Mouse (Mus musculus) central nervous system, embryonic 14 days (tissue): ENCODE results near the gene Cxcl16. TPM values are rescaled to one million over a fixed set of nuclear protein-coding genes. Genes with fewer than 3 reads are reported as not detected.

ENCODE experiments used
- polyA plus RNA-seq: library from polyadenylated mRNA; depleted of rRNA; stranded (reverse); fragments of >200 nt; gene quantifications from 2 replicates; pipeline ENCODE4 v1.2.3, GENCODE M21; 2012; rRNA removed

Cxcl16 gene
- 3.5 and 5.7 TPM in 2 replicates for polyA plus RNA-seq

DNA sequence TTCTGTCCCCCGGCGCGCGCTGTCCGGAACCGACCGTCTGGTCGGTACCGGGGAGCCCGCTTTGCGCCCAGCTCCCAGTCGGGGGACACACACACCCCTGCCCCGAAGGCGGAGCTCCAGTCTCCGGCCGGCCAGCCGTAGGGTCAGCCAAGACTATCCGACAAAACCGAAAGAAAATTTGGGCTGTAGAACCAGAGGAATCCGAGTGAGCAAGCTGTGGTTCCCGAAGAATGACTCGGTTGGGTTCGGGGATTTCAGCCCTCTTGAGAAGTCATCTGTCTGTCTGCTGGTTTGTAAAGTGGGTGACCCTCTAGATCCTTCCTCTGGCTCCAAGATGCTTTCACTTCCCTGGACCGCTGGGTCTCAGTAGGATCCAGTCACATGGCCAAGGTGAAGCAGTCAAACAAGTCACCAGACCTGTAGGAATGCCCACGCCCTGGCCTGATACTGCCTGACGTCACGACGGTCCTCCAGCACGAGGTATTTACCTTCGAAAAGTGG is at the start of gene Cxcl16:
Gene Cxcl16 (minus strand): TSS at position 384 of the 501 bp plus-strand sequence.

GRCm38 (mm10) chr11:70504970-70505369 is 45.2 kb upstream of the Cxcl16 start, which contains the start of gene Tm4sf5:
Gene Tm4sf5, plus strand, starts transcription at chr11:70505244.

DNA sequence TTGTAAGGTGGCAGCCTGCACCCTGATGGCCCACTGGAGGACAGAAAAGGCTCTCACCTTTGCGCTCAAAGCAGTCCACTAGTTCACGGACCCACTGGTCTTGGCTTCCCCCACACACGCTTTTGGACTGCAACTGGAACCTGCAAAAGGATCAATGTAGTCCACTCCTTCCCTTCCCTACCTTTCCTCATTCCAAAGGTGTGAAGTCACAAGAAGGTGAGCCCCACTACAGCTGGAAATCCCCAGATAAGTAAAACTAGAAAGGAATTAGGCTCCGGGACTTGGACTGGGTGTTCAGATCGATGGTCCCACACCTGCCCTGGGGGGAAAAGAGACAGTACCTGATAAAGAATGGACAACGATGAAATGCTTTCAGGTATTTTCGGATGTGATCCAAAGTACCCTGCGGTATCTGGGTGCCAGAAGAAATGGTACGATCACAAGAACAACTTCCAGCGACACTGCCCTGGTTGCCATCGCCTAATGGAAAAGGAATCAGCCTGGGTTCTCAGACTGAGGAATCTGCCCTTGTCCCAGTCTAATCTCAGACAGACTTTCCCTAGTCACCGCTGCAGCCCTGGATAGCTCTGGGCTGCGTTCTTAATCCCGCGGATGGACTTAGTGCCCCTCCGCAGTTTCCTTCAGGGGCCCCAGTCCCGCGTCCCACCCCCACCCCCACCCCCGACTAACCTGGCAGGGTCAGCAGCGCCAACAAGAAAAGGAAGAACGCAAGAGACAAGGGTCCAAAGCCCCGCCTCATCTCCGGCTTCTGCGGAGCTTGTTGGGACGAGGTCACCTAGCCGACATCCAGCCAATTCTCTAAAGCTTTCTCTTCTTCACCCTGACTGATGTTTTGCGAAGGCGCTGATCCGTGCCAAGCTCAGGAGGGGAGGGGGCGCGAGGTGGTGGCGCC is 840 bp downstream of the Cxcl16 start, which contains the start of gene Zmynd15:
Gene Zmynd15 (plus strand): TSS at position 746 of the 913 bp plus-strand sequence.

DNA sequence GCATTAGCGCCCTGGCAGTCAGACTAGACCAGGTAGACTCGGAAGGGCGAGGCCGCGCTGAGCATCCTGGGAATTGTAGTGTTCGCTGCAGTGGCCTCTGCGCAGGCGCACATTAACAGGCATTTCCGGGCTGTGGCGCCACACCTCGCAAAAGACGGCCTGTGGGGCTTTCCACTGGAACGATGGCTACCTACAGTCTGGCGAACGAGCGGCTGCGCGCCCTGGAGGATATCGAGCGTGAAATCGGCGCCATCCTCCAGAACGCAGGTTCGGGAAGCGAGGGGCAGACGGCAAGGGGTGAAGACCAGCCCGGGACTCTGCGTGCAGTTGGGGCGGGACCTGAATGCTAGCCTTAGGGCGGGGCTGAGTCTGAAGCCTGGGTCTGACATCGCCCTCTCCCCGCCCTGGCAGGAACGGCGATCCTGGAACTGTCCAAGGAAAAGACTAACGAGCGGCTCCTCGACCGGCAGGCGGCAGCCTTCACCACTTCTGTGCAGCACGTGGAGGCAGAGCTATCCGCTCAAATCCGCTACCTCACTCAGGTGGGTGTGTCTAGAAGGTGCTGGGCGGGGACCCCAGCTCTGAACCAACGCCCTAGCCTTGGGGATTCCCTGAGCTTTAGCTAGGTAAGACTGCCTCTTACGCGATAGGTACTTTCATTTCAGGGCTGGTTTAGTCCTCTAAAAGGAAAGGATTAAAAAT is 7.8 kb downstream of the Cxcl16 start, which contains the start of gene Med11:
Gene Med11 (plus strand): TSS at position 123 of the 702 bp plus-strand sequence.

DNA sequence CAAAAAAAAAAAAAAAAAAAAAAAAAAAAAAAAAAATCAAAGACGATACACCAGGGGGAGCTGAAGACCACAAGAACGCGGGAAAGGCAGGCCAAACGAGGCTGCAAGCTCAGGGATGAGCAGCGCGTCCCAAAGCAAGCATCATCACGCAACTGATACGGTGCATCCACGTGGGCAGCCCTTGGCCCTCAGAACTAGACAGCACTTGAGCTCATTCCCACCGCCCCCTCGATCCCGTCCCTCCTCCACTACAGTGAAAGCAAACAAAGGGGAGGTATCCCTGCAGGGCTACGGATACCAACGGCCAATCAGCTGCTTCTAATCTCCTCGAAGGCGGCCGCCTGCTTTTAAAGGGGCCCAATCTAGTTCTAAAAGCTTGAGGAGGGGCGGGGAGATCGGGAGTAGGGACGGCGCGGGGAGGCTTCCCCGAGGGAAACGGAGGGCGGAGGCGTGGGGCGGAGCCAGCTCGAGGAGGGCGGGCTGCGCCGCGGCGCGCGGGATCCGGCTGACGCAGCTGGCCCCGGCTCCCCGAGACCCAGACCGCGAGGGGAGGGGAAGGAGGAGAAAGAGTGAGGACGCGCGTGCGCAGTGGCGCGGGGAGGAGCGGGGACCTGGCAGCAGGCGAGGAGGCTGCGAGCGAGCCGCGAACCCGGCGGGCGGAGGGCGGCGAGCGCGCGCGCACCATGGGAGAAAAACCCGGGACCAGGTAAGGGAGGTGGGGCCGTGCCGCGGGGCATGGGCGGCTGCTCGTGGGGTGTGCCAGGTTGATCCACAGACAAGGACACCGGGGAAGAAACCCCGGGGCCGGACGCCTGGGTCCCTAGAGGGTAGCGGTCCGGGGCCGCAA is 27.5 kb downstream of the Cxcl16 start, which contains the start of gene Arrb2:
Gene Arrb2 (plus strand): TSS at position 588 of the 847 bp plus-strand sequence.

GRCm38 (mm10) chr11:70409594-70410296 is 50.0 kb downstream of the Cxcl16 start, which contains the start of gene Pelp1:
Gene Pelp1, minus strand, starts transcription at chr11:70410031.

Other genes with a start within 250 kb of the Cxcl16 start
- gene Slc16a11, start 247.2 kb downstream of the Cxcl16 start, polyA plus RNA-seq, result 2.5 and 4.8 TPM in 2 replicates
- gene Slc16a13, start 238.9 kb downstream of the Cxcl16 start, polyA plus RNA-seq, result 12.4 and 12.5 TPM in 2 replicates
- 5.7 and 6.6 TPM in 2 replicates for gene Bcl6b, start 230.2 kb downstream of the Cxcl16 start, polyA plus RNA-seq
- 174 and 197 TPM in 2 replicates for gene 0610010K14Rik, start 222.1 kb downstream of the Cxcl16 start, polyA plus RNA-seq
- 15.3 and 17.5 TPM in 2 replicates for gene Gm21988, start 220.2 kb downstream of the Cxcl16 start, polyA plus RNA-seq
- 69.4 and 72.3 TPM in 2 replicates for gene Rnasek, start 220.1 kb downstream of the Cxcl16 start, polyA plus RNA-seq
- gene Alox12, start 204.6 kb downstream of the Cxcl16 start, polyA plus RNA-seq, result 0.93 and 1.4 TPM in 2 replicates
- 0.13 TPM in 1 of 2 replicates, not detected in the other for gene Alox12e, start 137.4 kb downstream of the Cxcl16 start, polyA plus RNA-seq
- 0.07 and 0.18 TPM in 2 replicates for gene Alox15, start 108.0 kb downstream of the Cxcl16 start, polyA plus RNA-seq
- 32.2 and 32.3 TPM in 2 replicates for gene Pelp1, start 50.0 kb downstream of the Cxcl16 start, polyA plus RNA-seq
- 81.0 and 83.3 TPM in 2 replicates for gene Arrb2, start 27.3 kb downstream of the Cxcl16 start, polyA plus RNA-seq
- gene Med11, start 8.1 kb downstream of the Cxcl16 start, polyA plus RNA-seq, result 40.6 and 42.1 TPM in 2 replicates
- 1.5 TPM in 2 replicates for gene Zmynd15, start 551 bp downstream of the Cxcl16 start, polyA plus RNA-seq
- 1.5 and 1.7 TPM in 2 replicates for gene Tm4sf5, start 45.3 kb upstream of the Cxcl16 start, polyA plus RNA-seq
- 0.15 and 0.31 TPM in 2 replicates for gene Vmo1, start 54.6 kb upstream of the Cxcl16 start, polyA plus RNA-seq
- 0.09 TPM in 1 of 2 replicates, not detected in the other for gene Gltpd2, start 59.2 kb upstream of the Cxcl16 start, polyA plus RNA-seq
- gene Psmb6, start 65.4 kb upstream of the Cxcl16 start, polyA plus RNA-seq, result 513 and 515 TPM in 2 replicates
- not detected in 2 replicates for gene Gm40193, start 73.0 kb upstream of the Cxcl16 start, polyA plus RNA-seq
- 16.6 and 22.4 TPM in 2 replicates for gene Pld2, start 80.1 kb upstream of the Cxcl16 start, polyA plus RNA-seq
- 89.5 and 96.5 TPM in 2 replicates for gene Mink1, start 102.9 kb upstream of the Cxcl16 start, polyA plus RNA-seq
- gene 4930544D05Rik, start 155.9 kb upstream of the Cxcl16 start, polyA plus RNA-seq, result not detected in 2 replicates
- 0.14 and 0.19 TPM in 2 replicates for gene Chrne, start 159.2 kb upstream of the Cxcl16 start, polyA plus RNA-seq
- 0.18 and 0.19 TPM in 2 replicates for gene Gp1ba, start 179.1 kb upstream of the Cxcl16 start, polyA plus RNA-seq
- gene Rnf167, start 187.3 kb upstream of the Cxcl16 start, polyA plus RNA-seq, result 103 and 104 TPM in 2 replicates
- gene Slc25a11, start 187.5 kb upstream of the Cxcl16 start, polyA plus RNA-seq, result 125 and 126 TPM in 2 replicates
- 401 and 499 TPM in 2 replicates for gene Pfn1, start 194.7 kb upstream of the Cxcl16 start, polyA plus RNA-seq
- gene Eno3, start 197.2 kb upstream of the Cxcl16 start, polyA plus RNA-seq, result 31.2 and 39.5 TPM in 2 replicates
- 75.6 and 96.1 TPM in 2 replicates for gene Spag7, start 209.4 kb upstream of the Cxcl16 start, polyA plus RNA-seq
- 19.0 and 22.5 TPM in 2 replicates for gene Camta2, start 228.1 kb upstream of the Cxcl16 start, polyA plus RNA-seq
- gene Inca1, start 240.2 kb upstream of the Cxcl16 start, polyA plus RNA-seq, result 0.65 and 0.72 TPM in 2 replicates
- 19.6 and 25.0 TPM in 2 replicates for gene Kif1c, start 240.6 kb upstream of the Cxcl16 start, polyA plus RNA-seq